Mouse (Mus musculus): ENCODE measurements around the gene Rora.

Gene Rora

GRCm38 (mm10) chr9:68966540-68966939, 313.0 kb downstream of the Rora start:
- DNase-seq = peak; percentile 27

- DNase-seq = no peak
Measured at GRCm38 (mm10) chr9:68970074-68970473, 316.5 kb downstream of the Rora start.

GRCm38 (mm10) chr9:68972277-68972676, 318.7 kb downstream of the Rora start:
- DNase-seq = no peak

- DNase-seq = no peak
Measured at GRCm38 (mm10) chr9:68974517-68974916, 320.9 kb downstream of the Rora start.

- no peak for DNase-seq
Measured at GRCm38 (mm10) chr9:68976136-68976535, 322.6 kb downstream of the Rora start.

GRCm38 (mm10) chr9:68976851-68977250, 323.3 kb downstream of the Rora start:
- no peak for DNase-seq

GRCm38 (mm10) chr9:68978656-68979055, 325.1 kb downstream of the Rora start:
- no peak for DNase-seq

GRCm38 (mm10) chr9:68980041-68980440, 326.5 kb downstream of the Rora start:
- DNase-seq = peak; percentile 16

- DNase-seq = no peak
Measured at GRCm38 (mm10) chr9:68985046-68985445, 331.5 kb downstream of the Rora start.

- no peak for DNase-seq
Measured at GRCm38 (mm10) chr9:68985796-68986195, 332.2 kb downstream of the Rora start.

GRCm38 (mm10) chr9:68987290-68988042, 333.9 kb downstream of the Rora start:
- DNase-seq = no peak

GRCm38 (mm10) chr9:68988162-68988911, 334.8 kb downstream of the Rora start:
- DNase-seq = no peak

GRCm38 (mm10) chr9:68989885-68990449, 336.4 kb downstream of the Rora start:
- no peak for DNase-seq

GRCm38 (mm10) chr9:68993881-68994280, 340.3 kb downstream of the Rora start:
- no peak for DNase-seq

- DNase-seq = no peak
Measured at GRCm38 (mm10) chr9:68998961-68999360, 345.4 kb downstream of the Rora start.

- no peak for DNase-seq
Measured at GRCm38 (mm10) chr9:69004514-69004913, 350.9 kb downstream of the Rora start.

GRCm38 (mm10) chr9:69006666-69007065, 353.1 kb downstream of the Rora start:
- no peak for DNase-seq

- no peak for DNase-seq
Measured at GRCm38 (mm10) chr9:69008706-69009105, 355.1 kb downstream of the Rora start.

GRCm38 (mm10) chr9:69010886-69011285, 357.3 kb downstream of the Rora start:
- peak; percentile 28 for DNase-seq

GRCm38 (mm10) chr9:69013186-69013715, 359.7 kb downstream of the Rora start:
- DNase-seq = no peak

- no peak for DNase-seq
Measured at GRCm38 (mm10) chr9:69014203-69014602, 360.6 kb downstream of the Rora start.

- DNase-seq = no peak
Measured at GRCm38 (mm10) chr9:69020381-69020780, 366.8 kb downstream of the Rora start.

- no peak for DNase-seq
Measured at GRCm38 (mm10) chr9:69021482-69021881, 367.9 kb downstream of the Rora start.

- DNase-seq = no peak
Measured at GRCm38 (mm10) chr9:69023314-69023713, 369.7 kb downstream of the Rora start.

Data from kidney, postnatal 14 days (tissue).